Mouse (Mus musculus): Measurements from ENCODE around the gene Paqr6. TPM values are rescaled to one million over a fixed set of nuclear protein-coding genes. Genes with fewer than 3 reads are reported as not detected.

Paqr6 gene
- 19.9 and 24.9 TPM in 2 replicates for polyA plus RNA-seq (2015; fragmentation: Nextera tagmentation; extraction: Ambion mirVana)

- Histone ChIP-seq H3K4me1 (ENCODE audit: control insufficient read depth, insufficient read depth, low read length) (peaks cover 12% of the 10 kb centered on the region; the same call in 1 of the 2 replicates), H3K36me3 (ENCODE audit: control insufficient read depth, insufficient read depth, low read length) (peaks cover 23% of the 10 kb centered on the region), H3K4me3 (replicated peaks; ENCODE audit: low read length) (peak within 1 kb of the TSS; percentile 34), H3K9me3 (replicated peaks; ENCODE audit: control insufficient read depth, low read length) (no peaks in the 10 kb centered on the region), H3K9ac (ENCODE audit: low read length) (peak within 1 kb of the TSS; percentile 61), H3K27ac (ENCODE audit: low read length) (peak within 1 kb of the TSS; percentile 26; the same call in 1 of the 2 replicates), H3K27me3 (ENCODE audit: control insufficient read depth, insufficient read depth, low read length) (peaks cover 16% of the 10 kb centered on the region), H3K4me2 (ENCODE audit: low read depth, low read length) (peak within 1 kb of the TSS; percentile 50)
- ATAC-seq (ENCODE audit: insufficient read depth, low FRiP score) = peak; percentile 52
- WGBS = 5% methylated on average over 16 of the region's 16 CpGs
Observed at GRCm38 (mm10) chr3:88364337-88364736, at the start of gene Paqr6. Gene Paqr6 (plus strand): TSS chr3:88364584.

- peaks cover 10% of the 10 kb centered on the region for H3K36me3 ChIP-seq (ENCODE audit: control insufficient read depth, insufficient read depth, low read length)
- peak within 1 kb of the TSS; percentile 72 for H3K4me3 ChIP-seq (replicated peaks; ENCODE audit: low read length)
- H3K9me3 ChIP-seq (replicated peaks; ENCODE audit: control insufficient read depth, low read length) = no peaks in the 10 kb centered on the region
- H3K4me2 ChIP-seq (ENCODE audit: low read depth, low read length) = peak within 1 kb of the TSS; percentile 77
- ATAC-seq (ENCODE audit: insufficient read depth, low FRiP score) = peak; percentile 84
- no peaks in the 10 kb centered on the region for H3K27me3 ChIP-seq (ENCODE audit: control insufficient read depth, insufficient read depth, low read length)
- peak within 1 kb of the TSS; percentile 83 for H3K9ac ChIP-seq (ENCODE audit: low read length)
- H3K4me1 ChIP-seq (ENCODE audit: control insufficient read depth, insufficient read depth, low read length) = peaks cover 9% of the 10 kb centered on the region
- 0% methylated on average over 10 of the region's 10 CpGs for WGBS
- H3K27ac ChIP-seq (ENCODE audit: low read length) = 0 out of 2 replicates have a peak within 1 kb of the TSS, but pooled peaks have one; percentile 2
Observed at GRCm38 (mm10) chr3:88324951-88325405, 39.4 kb upstream of the Paqr6 start, which contains the start of gene Glmp. Gene Glmp (plus strand): TSS chr3:88325023.

- H3K4me2 ChIP-seq (ENCODE audit: low read depth, low read length) = no peak overlapping the region
- no peak overlapping the region for H3K4me3 ChIP-seq (replicated peaks; ENCODE audit: low read length)
- H3K4me1 ChIP-seq (ENCODE audit: control insufficient read depth, insufficient read depth, low read length) = peaks cover 13% of the 10 kb centered on the region
- no peak overlapping the region for H3K27ac ChIP-seq (ENCODE audit: low read length)
- WGBS = 57% methylated on average over 5 of the region's 5 CpGs
- no peaks in the 10 kb centered on the region for H3K27me3 ChIP-seq (ENCODE audit: control insufficient read depth, insufficient read depth, low read length)
- no peaks in the 10 kb centered on the region for H3K9me3 ChIP-seq (replicated peaks; ENCODE audit: control insufficient read depth, low read length)
- peaks cover 7% of the 10 kb centered on the region; the same call in 1 of the 2 replicates for H3K36me3 ChIP-seq (ENCODE audit: control insufficient read depth, insufficient read depth, low read length)
- no peak for ATAC-seq (ENCODE audit: insufficient read depth, low FRiP score)
- H3K9ac ChIP-seq (ENCODE audit: low read length) = no peak overlapping the region
Observed at GRCm38 (mm10) chr3:88328956-88329355, 35.4 kb upstream of the Paqr6 start.

GRCm38 (mm10) chr3:88331282-88331681 is 33.1 kb upstream of the Paqr6 start:
- no peaks in the 10 kb centered on the region for H3K9me3 ChIP-seq (replicated peaks; ENCODE audit: control insufficient read depth, low read length)
- ATAC-seq (ENCODE audit: insufficient read depth, low FRiP score) = no peak
- H3K4me1 ChIP-seq (ENCODE audit: control insufficient read depth, insufficient read depth, low read length) = peaks cover 16% of the 10 kb centered on the region
- no peak overlapping the region for H3K4me3 ChIP-seq (replicated peaks; ENCODE audit: low read length)
- peaks cover 7% of the 10 kb centered on the region; the same call in 1 of the 2 replicates for H3K36me3 ChIP-seq (ENCODE audit: control insufficient read depth, insufficient read depth, low read length)
- H3K9ac ChIP-seq (ENCODE audit: low read length) = no peak overlapping the region
- H3K27me3 ChIP-seq (ENCODE audit: control insufficient read depth, insufficient read depth, low read length) = no peaks in the 10 kb centered on the region
- WGBS = 31% methylated on average over 2 of the region's 2 CpGs
- H3K27ac ChIP-seq (ENCODE audit: low read length) = no peak overlapping the region
- no peak overlapping the region for H3K4me2 ChIP-seq (ENCODE audit: low read depth, low read length)

- Histone ChIP-seq H3K4me2 (ENCODE audit: low read depth, low read length) (peak overlapping the region; percentile 84), H3K36me3 (ENCODE audit: control insufficient read depth, insufficient read depth, low read length) (no peaks in the 10 kb centered on the region), H3K27me3 (ENCODE audit: control insufficient read depth, insufficient read depth, low read length) (no peaks in the 10 kb centered on the region), H3K4me3 (replicated peaks; ENCODE audit: low read length) (peak overlapping the region; percentile 83), H3K9ac (ENCODE audit: low read length) (peak overlapping the region; percentile 57), H3K27ac (ENCODE audit: low read length) (peak overlapping the region; percentile 97), H3K4me1 (ENCODE audit: control insufficient read depth, insufficient read depth, low read length) (peaks cover 33% of the 10 kb centered on the region), H3K9me3 (replicated peaks; ENCODE audit: control insufficient read depth, low read length) (no peaks in the 10 kb centered on the region)
- ATAC-seq (ENCODE audit: insufficient read depth, low FRiP score) = peak; percentile 67
- 34% methylated on average over 12 of the region's 12 CpGs for WGBS
Observed at GRCm38 (mm10) chr3:88334029-88334658, 30.2 kb upstream of the Paqr6 start.

- no peaks in the 10 kb centered on the region for H3K36me3 ChIP-seq (ENCODE audit: control insufficient read depth, insufficient read depth, low read length)
- peak overlapping the region; percentile 84 for H3K4me2 ChIP-seq (ENCODE audit: low read depth, low read length)
- peak overlapping the region; percentile 93 for H3K9ac ChIP-seq (ENCODE audit: low read length)
- WGBS = 34% methylated on average over 3 of the region's 3 CpGs
- peak overlapping the region; percentile 97 for H3K27ac ChIP-seq (ENCODE audit: low read length)
- H3K9me3 ChIP-seq (replicated peaks; ENCODE audit: control insufficient read depth, low read length) = no peaks in the 10 kb centered on the region
- ATAC-seq (ENCODE audit: insufficient read depth, low FRiP score) = no peak
- H3K27me3 ChIP-seq (ENCODE audit: control insufficient read depth, insufficient read depth, low read length) = no peaks in the 10 kb centered on the region
- H3K4me1 ChIP-seq (ENCODE audit: control insufficient read depth, insufficient read depth, low read length) = peaks cover 34% of the 10 kb centered on the region
- peak overlapping the region; percentile 83 for H3K4me3 ChIP-seq (replicated peaks; ENCODE audit: low read length)
Observed at GRCm38 (mm10) chr3:88334902-88335435, 29.4 kb upstream of the Paqr6 start.

GRCm38 (mm10) chr3:88335436-88336053 is 28.8 kb upstream of the Paqr6 start:
- Histone ChIP-seq H3K27ac (ENCODE audit: low read length) (peak overlapping the region; percentile 97), H3K9me3 (replicated peaks; ENCODE audit: control insufficient read depth, low read length) (no peaks in the 10 kb centered on the region), H3K27me3 (ENCODE audit: control insufficient read depth, insufficient read depth, low read length) (no peaks in the 10 kb centered on the region), H3K4me2 (ENCODE audit: low read depth, low read length) (peak overlapping the region; percentile 84), H3K4me1 (ENCODE audit: control insufficient read depth, insufficient read depth, low read length) (peaks cover 34% of the 10 kb centered on the region), H3K36me3 (ENCODE audit: control insufficient read depth, insufficient read depth, low read length) (no peaks in the 10 kb centered on the region), H3K9ac (ENCODE audit: low read length) (peak overlapping the region; percentile 93), H3K4me3 (replicated peaks; ENCODE audit: low read length) (peak overlapping the region; percentile 83)
- under 1% methylated on average over 27 of the region's 27 CpGs for WGBS
- ATAC-seq (ENCODE audit: insufficient read depth, low FRiP score) = peak; percentile 18; the same call in 1 of the 2 replicates

- Histone ChIP-seq H3K9ac (ENCODE audit: low read length) (peak within 1 kb of the TSS; percentile 93), H3K4me2 (ENCODE audit: low read depth, low read length) (peak within 1 kb of the TSS; percentile 84), H3K27me3 (ENCODE audit: control insufficient read depth, insufficient read depth, low read length) (no peaks in the 10 kb centered on the region), H3K4me1 (ENCODE audit: control insufficient read depth, insufficient read depth, low read length) (peaks cover 34% of the 10 kb centered on the region), H3K36me3 (ENCODE audit: control insufficient read depth, insufficient read depth, low read length) (no peaks in the 10 kb centered on the region), H3K4me3 (replicated peaks; ENCODE audit: low read length) (peak within 1 kb of the TSS; percentile 83), H3K27ac (ENCODE audit: low read length) (peak within 1 kb of the TSS; percentile 97), H3K9me3 (replicated peaks; ENCODE audit: control insufficient read depth, low read length) (no peaks in the 10 kb centered on the region)
- ATAC-seq (ENCODE audit: insufficient read depth, low FRiP score) = peak; percentile 91
- WGBS = 1% methylated on average over 56 of the region's 66 CpGs
Observed at GRCm38 (mm10) chr3:88336058-88337013, 28.0 kb upstream of the Paqr6 start, which contains the start of the genes Tmem79 and Smg5. Gene Tmem79 (minus strand): TSS chr3:88336148. Gene Smg5 (plus strand): TSS chr3:88336260.

All from stomach, embryonic 16.5 days (tissue).